Mouse (Mus musculus) frontal cortex, postnatal 10 days (tissue): ENCODE data around the gene Thoc7.
A peak's percentile ranks its signal among the peaks of the same experiment; 100 is the strongest.
"Not testable (repeated sequence)": the region's sequence is repeated elsewhere in the genome, so short reads cannot be mapped to it uniquely, and the experiment has no call there.

Source experiments
- DNase-seq, 2 experiments: peaks; one replicate each; pipeline ENCODE4 v3.0.0; 2022; ENCODE audit warnings: low spot score in 2 of 2, mixed read lengths in 1 of 2

The Thoc7 gene

DNA sequence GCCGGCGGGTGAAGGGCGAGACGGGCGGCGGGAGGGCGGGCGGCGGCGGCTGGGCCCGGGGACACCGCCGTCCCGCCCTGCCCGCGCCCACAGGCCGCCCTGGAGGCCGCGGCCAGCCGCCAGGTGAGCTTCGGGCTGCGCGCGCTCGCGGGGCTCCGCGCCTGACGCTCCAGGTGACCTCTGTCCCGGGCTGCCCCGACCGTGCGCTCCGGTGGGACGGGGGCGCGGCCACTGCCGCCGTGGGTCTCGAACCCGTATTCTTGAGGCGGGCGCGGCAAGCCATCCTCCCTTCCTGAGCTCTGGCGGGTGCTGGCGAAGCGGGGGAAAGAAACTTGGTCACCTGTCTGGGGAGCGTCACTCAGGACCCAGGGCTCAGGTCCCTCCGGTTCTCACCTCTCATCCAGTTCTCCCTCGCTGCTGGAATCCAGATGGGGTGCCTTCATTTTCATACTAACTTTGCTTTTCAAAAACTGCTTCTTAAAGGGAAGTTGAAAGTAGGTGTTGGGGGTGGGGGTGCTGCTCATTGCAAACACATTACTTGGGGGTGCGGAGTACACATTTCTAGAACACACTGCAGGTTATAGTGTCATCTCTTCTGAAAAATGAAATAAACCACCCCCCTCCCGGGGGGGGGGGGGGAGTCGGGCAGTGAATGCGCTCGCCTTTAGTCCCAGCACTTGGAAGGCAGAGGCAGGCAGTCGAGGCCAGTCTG lies at the start of gene Thoc7, which contains the start of gene Atxn7:
Thoc7 (minus strand) TSS at position 452 of the 712 bp plus-strand sequence.
Atxn7 (plus strand) TSS at position 40 of the 712 bp plus-strand sequence.
- peak; percentile 17 to 34 for DNase-seq

- no peak for DNase-seq
Observed at GRCm38 (mm10) chr14:14009712-14010111, 48.1 kb upstream of the Thoc7 start.

DNA sequence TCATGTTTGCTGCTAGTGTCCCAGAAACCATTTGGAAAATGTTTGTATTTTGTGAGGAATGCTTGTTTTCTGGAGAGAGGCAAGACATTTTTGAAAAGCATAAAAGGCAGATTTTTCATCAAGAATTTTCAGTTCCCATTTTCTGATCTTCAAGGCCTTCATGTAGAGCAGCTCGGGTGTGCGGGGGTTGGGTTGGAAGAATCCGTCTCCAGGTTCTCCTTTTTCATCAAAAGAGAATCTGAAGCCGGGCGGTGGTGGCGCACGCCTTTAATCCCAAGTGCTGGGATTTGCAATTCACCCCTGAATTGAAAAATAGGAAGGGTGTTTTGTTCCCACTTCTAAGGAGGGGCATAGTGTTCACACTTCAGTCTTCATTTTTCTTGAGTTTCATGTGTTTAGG lies 41.1 kb upstream of the Thoc7 start:
- no peak for DNase-seq

DNA sequence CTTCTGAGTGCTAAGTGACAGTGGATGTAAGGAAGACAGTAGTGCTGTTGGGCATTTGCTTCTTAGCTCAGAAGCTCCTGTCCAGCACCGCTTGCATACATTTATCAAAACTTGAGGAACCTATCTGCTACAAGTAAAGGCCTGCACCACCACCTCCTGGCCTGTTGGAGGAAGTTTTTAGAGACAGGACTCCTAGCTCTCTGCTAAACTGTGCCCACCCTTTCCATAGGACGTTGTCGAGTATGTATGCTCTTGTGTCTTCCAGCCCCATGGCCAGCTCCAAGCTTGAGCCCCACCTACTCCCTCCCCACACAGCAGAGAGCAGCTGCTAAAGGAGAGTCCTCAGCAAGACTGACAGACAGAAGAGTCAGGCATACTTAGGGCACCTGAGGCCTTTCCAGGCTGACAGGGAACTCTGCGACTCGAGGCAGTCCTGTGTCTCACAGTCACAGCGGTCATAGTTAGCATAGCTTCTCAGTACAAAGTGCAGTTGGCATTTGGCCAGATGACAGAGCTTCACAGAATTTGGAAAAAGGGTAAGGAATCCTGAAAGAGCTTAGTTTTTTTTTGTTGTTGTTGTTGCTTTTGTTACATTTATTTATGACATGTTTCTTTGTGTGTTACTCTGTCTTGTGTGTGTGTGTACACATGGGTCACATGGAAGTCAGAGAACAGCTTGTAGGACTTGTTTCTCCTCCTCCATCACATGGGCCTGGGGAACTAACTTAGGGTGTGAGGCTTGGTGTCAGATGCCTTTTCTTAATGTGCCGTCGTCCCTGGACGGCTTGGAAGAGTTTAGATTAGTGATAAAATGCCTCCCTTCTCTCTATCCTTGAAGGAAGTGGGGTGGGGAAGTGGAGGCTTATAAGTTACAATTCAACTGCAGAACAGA lies 33.8 kb upstream of the Thoc7 start:
- DNase-seq = no peak

GRCm38 (mm10) chr14:13990741-13991140 lies 29.1 kb upstream of the Thoc7 start:
- no peak for DNase-seq

- DNase-seq = no peak
Observed at GRCm38 (mm10) chr14:13988397-13988796, 26.7 kb upstream of the Thoc7 start.

DNA sequence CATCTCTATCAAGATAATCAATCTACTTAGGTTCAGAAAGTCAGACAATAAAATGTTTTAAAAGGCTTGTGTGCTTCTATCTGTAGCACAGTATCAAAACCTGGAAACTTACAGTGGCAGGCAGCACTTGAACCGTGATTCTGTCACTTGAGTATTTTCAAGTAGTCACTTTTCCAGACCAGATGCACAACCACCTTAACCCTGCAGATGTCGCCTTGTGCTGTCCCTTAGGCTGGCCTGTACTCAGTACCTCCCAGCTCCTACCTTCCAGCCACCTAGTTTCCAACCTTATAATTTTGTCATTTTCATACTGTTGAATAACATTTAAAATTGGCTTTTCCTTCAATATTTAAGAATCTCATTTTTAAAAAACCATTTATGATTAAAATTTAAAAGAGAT lies 20.5 kb upstream of the Thoc7 start:
- no peak for DNase-seq

- DNase-seq = no peak
Observed at GRCm38 (mm10) chr14:13981286-13981685, 19.6 kb upstream of the Thoc7 start.

- no peak for DNase-seq
Observed at GRCm38 (mm10) chr14:13977498-13977897, 15.8 kb upstream of the Thoc7 start.

- no peak for DNase-seq
Observed at GRCm38 (mm10) chr14:13971644-13972234, 10.1 kb upstream of the Thoc7 start.

DNA sequence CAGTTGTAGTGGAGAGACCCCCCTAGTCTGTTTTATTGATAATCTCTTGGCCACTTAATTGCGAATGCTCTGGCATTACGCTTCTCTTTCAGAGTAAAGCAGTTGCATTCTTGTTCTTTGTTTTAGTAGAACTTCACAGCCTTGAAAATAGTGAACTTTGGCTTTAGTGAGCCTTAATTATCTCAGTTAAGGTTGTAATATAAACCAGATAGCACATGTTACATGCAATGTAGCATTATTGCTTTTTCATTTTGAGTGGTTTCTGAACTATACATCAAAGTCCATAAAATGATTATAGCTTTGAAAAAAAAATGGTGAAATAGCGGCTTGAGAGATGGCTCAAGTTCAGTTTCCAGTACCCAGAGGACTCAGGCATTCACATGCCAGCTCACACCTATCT lies 8.9 kb upstream of the Thoc7 start:
- DNase-seq = no peak

DNA sequence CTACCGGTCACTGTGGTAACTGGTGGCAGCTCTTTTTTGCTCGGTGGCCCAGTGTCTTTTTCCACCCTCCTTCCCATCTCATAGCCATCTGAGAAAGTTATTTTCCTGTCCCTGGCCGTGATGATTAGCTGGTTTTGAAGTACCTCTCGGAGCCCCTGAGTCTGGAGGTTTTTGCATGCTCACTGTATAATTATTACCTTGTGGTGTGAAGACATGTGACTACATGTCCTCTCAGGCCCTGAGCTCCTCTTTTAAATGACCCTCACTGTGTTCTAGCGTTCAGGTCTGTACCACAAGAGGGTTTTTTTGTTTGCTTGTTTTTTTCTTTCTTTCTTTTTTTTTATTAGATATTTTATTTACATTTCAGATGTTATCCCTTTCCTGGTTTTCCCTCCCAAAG lies 6.8 kb upstream of the Thoc7 start:
- no peak for DNase-seq

DNA sequence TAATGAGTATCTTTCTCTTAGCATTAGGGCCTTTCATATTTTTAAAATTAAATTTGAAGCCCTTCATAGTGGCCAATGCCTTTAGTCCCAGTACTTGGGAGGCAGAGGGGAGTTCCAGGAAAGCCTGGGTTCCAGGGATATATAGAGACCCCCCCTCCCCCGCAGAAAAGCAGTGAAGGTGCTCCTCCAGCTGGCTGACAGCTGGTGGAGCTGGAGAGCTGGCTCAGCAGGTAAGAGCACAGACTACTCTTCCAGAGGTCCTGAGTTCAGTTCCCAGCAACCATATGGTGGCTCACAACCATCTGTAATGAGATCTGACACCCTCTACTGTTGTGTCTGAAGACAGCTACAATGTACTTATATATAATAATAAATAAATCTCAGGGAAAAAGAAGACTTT lies 6.0 kb upstream of the Thoc7 start:
- DNase-seq = no peak

DNA sequence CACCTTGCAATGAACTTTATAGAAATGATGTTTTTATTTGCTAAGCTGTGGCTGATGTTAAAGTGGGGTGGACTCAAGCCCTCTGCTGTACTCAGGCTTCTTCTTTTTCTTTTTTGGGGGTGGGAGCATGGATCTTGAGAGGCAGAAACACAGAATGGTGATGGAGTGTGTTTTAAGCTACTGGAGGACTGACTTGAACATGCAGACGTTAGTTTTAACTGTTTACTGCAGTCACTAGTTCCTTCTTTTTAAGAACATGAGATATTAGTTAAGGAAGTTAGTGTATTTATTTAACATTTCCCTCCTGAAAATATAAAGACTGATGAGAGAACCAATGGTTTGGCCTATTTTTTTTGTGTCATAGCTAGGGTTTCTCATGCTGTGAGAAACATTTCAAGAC lies 1.9 kb upstream of the Thoc7 start:
- no peak for DNase-seq

DNA sequence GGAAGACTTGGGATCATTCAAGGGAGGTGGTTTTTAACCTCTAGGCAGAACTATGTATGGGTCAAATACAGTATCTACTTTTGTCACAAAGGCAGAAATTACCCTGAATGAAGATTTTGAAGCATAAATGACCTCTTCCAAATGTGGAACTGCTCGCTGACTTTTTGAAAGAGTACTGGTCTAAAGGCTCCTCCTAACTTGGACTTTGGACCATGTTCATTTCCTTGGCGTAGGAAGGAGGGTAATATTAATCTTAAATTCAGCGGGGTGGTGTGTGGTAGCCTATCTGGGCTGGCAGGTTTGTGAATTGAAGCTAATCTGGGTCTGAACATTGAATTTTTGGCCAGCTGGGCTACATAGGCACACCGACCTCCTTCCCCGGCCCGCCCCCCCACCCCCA lies 824 bp upstream of the Thoc7 start:
- no peak for DNase-seq

DNA sequence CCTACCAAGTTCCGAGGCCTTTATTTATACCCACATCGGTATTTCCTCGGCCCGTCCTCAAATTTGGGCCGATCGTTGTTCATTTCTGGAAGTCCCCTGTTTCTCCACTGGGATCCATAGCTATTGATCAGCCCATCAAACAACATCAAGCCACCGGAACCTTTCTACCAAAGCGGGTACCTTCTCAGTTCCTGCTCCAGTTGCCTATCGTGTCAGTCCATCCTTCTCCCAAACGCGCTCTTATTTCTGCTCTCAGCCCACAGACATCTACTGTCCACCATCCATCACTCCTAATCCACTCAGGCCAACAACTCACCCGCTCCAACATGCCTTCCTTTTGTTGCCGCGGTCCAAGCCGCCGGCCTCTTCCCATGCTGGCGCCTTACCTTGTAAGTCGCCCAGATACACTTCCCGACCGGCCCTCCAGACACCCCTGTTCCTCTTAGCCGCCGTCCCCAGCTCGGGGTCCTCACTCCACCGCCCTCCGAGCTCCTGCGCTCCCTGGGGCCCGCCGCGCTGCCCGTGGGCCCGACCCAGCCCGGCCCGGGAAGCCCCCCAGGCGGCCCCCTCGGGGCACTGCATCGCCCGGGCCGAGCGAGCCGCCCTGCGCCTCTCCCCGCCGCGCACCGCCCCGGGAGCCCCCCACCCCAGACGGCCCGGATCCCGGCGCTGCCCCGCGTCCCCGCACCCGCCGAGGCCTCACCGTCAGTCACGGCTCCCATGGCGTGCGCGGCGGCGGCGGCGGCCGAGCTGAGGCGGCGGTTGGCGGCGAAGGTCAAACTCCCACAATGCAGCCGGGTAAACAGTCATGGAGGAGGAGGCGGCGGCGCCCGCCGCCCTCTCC lies 948 bp downstream of the Thoc7 start:
- DNase-seq = peak; percentile 13 to 59

DNA sequence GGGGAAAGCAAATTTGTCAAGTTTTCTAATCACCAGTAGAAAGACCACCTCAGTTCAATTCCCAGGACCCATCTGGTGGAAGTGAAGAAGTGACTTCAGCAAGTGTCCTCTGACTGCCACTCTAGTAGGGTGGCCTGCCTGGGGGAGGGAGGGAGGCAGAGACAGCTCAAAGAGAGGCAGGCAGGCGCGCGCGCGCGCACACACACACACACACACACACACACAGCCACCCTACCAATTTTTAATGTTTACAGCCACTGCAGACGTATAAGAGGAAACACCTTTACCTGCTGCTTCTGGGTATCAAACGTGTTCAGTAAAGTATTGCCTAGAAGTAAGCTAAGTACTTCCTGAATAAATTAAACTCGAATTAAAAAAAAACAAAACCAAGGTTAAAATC lies 1.6 kb downstream of the Thoc7 start:
- peak in 1 of 2 experiments; percentile 15 for DNase-seq

DNA sequence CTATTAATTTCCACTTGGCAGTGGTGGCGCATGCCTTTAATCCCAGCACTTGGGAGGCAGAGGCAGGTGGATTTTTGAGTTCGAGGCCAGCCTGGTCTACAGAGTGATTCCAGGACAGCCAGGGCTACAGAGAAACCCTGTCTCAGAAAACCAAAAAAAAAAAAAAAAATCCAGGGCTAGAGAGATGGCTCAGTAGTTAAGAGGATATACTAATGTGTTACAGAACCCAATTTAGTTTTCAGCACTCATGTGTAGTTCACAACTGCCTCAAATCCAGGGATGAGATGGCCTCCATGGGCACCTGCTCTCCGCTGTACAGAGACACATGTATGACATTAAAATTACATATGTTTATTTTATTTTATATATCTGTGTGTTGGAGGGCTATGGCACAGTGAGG lies 9.5 kb downstream of the Thoc7 start:
- not testable (repeated sequence) for DNase-seq

DNA sequence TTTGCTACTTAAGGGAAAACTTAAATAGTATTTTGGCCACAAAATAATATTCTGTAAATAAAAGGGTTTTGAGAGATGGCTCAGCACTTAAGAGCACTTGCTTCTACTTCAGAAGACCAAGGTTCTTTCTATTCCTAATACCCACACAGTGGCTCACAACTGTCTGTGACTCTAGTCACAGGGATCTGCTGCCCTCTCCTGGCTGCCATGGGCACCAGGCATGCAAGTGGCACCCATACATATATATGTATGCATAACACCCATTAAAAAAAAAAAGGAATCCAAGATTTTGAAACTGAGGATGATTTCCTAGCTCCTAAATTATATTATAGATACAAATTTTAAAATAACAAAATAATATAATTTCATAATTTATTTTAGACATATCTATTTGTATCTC lies 11.3 kb downstream of the Thoc7 start:
- no peak for DNase-seq

- no peak for DNase-seq
Observed at GRCm38 (mm10) chr14:13948345-13948744, 13.3 kb downstream of the Thoc7 start.

DNA sequence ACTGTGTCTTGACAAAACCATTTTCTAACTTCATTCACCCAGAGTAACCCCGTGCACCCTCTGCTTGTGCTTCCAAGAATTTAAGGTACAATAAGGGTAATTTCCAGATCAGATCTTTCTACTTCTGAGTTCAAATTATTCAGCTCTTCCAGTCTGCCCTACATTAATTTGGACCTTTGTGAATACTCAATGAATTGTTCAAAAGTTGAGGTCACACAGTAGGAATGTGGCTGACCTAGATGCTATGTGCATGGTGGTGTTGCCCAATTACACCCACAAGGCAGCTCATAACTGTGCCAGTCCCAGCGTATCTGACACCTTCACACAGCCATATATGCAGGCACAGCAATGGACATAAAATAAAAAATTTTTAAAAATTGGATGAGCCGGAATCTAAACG lies 17.0 kb downstream of the Thoc7 start:
- no peak for DNase-seq

DNA sequence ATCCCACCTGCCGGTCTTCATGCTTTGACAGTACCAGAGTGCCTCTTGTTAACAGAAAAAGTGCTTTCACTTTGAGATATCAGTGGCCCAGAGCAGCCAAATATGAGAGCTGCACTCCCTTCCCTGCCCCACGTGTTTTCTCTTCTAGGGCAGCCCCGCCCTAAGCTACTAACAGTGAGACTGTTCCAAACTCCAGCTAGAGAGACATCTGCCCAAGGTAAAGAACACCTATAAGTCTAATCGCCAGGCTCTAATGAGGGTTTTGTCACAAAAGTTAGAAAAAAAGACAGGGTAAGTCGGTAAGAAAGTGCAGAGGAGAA lies 27.6 kb downstream of the Thoc7 start:
- no peak for DNase-seq
